Mouse (Mus musculus) myocyte (in vitro differentiated cells): Measurements from ENCODE around the gene Nedd9.

ENCODE experiments used
- CEBPB ChIP-seq: IDR thresholded peaks from 2 replicates; pipeline ENCODE4 v1.6.1; 2011; ENCODE audit warnings: mild to moderate bottlenecking, moderate library complexity; ENCODE audit not compliant: poor library complexity, insufficient read depth, severe bottlenecking
- E2F4 ChIP-seq: IDR thresholded peaks from one replicate; pipeline ENCODE4 v1.6.1; 2011; ENCODE audit warnings: mild to moderate bottlenecking, control low read depth, moderate library complexity; ENCODE audit not compliant: insufficient read depth
- MAX ChIP-seq: IDR thresholded peaks from one replicate; pipeline ENCODE4 v1.6.1; 2011; ENCODE audit warnings: low read depth, mild to moderate bottlenecking, control low read depth
- MYOD1 ChIP-seq, 3 experiments: IDR thresholded peaks; one replicate each; pipeline ENCODE4 v1.6.1; 2011; ENCODE audit warnings: control low read depth in 2 of 3, low read depth in 2 of 3, mild to moderate bottlenecking in 2 of 3, moderate library complexity in 1 of 3; ENCODE audit not compliant: insufficient read length in 2 of 3, control insufficient read depth in 1 of 3
- MYOG ChIP-seq, 3 experiments: IDR thresholded peaks; one replicate each; pipeline ENCODE4 v1.6.1; 2011; ENCODE audit warnings: control low read depth in 2 of 3, low read depth in 2 of 3, mild to moderate bottlenecking in 2 of 3; ENCODE audit not compliant: insufficient read length in 2 of 3, control insufficient read depth in 1 of 3, insufficient read depth in 1 of 3
- POLR2A ChIP-seq: IDR thresholded peaks from one replicate; pipeline ENCODE4 v1.6.1; 2011; ENCODE audit warnings: low read depth, mild to moderate bottlenecking, control low read depth, moderate library complexity; ENCODE audit not compliant: insufficient read length
- POLR2AphosphoS2 ChIP-seq: IDR thresholded peaks from one replicate; pipeline ENCODE4 v1.6.1; 2011; ENCODE audit warnings: low read depth, control low read depth; ENCODE audit not compliant: insufficient read length
- REST ChIP-seq: IDR thresholded peaks from one replicate; pipeline ENCODE4 v1.6.1; 2011; ENCODE audit warnings: mild to moderate bottlenecking, control low read depth, moderate library complexity; ENCODE audit not compliant: insufficient read depth, insufficient read length
- SRF ChIP-seq: IDR thresholded peaks from one replicate; pipeline ENCODE4 v1.6.1; 2011; ENCODE audit warnings: low read depth; ENCODE audit not compliant: control insufficient read depth, insufficient read length
- TCF12 ChIP-seq: IDR thresholded peaks from one replicate; pipeline ENCODE4 v1.6.1; 2011; ENCODE audit warnings: mild to moderate bottlenecking, control low read depth; ENCODE audit not compliant: poor library complexity, insufficient read depth, severe bottlenecking
- TCF3 ChIP-seq: IDR thresholded peaks from one replicate; pipeline ENCODE4 v1.6.1; 2011; ENCODE audit warnings: low read depth, control low read depth; ENCODE audit not compliant: insufficient read length
- USF1 ChIP-seq: IDR thresholded peaks from one replicate; pipeline ENCODE4 v1.6.1; 2011; ENCODE audit warnings: low read depth, mild to moderate bottlenecking, control low read depth, moderate library complexity

DNA sequence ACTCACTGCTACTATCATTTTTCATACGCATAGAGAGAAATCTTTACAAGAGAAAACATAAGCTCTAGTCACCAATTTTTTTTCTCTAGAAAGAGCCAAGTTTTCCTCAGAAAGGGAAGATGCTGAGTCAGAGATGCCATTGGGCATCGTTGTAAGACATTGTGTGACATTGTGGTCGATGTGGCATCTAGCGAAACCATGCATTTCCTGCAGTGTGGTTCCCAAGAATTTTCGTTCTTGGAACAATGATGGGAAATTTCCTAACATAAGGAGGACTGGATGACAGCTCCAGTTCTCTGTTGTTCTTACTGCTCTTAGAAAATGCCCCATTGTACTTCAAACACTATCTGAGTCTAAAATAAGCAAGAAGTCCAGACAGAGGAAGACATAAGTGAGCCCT lies 45.5 kb upstream of the Nedd9 start:
- TF ChIP-seq MYOD1 (IDR thresholded peaks at IDR 0.05; ENCODE audit: control insufficient read depth in 1 of 3, insufficient read length in 2 of 3, low read depth in 2 of 3) (no peak), POLR2A (no peak), TCF12 (no peak), MAX (no peak), POLR2AphosphoS2 (no peak), MYOG (IDR thresholded peaks at IDR 0.05; ENCODE audit: control insufficient read depth in 1 of 3, insufficient read depth in 1 of 3, insufficient read length in 2 of 3, low read depth in 2 of 3) (no peak), E2F4 (no peak), USF1 (no peak), CEBPB (no peak), SRF (no peak), REST (no peak), TCF3 (no peak)
